Mouse (Mus musculus) lung, embryonic 16.5 days (tissue): ENCODE results near the gene Ankib1. TPM values are rescaled to one million over a fixed set of nuclear protein-coding genes. Genes with fewer than 3 reads are reported as not detected.
"Not testable (repeated sequence)": the region's sequence is repeated elsewhere in the genome, so short reads cannot be mapped to it uniquely, and the experiment has no call there.

ENCODE experiments used
- ATAC-seq: fragments of 200-750 bp; cut with Nextera tagmentation; 2 replicates; pipeline ENCODE4 v1.8.0; 2017; ENCODE audit warnings: low read depth, mild to moderate bottlenecking, moderate library complexity
- H3K27ac ChIP-seq: fragments of 300-500 bp; sonication (generic); 2 replicates; pipeline ENCODE4 v1.5.1; 2014; ENCODE audit warnings: mild to moderate bottlenecking, control low read depth, low read length
- H3K27me3 ChIP-seq: fragments of 300-500 bp; sonication (generic); 2 replicates; pipeline ENCODE4 v1.6.1; 2014; ENCODE audit warnings: low read depth, low read length, mixed read lengths; ENCODE audit not compliant: control insufficient read depth, insufficient read depth
- H3K36me3 ChIP-seq: fragments of 300-500 bp; sonication (generic); 2 replicates; pipeline ENCODE4 v1.6.1; 2014; ENCODE audit warnings: low read length; ENCODE audit not compliant: control insufficient read depth, insufficient read depth
- H3K4me1 ChIP-seq: fragments of 300-500 bp; sonication (generic); replicated peaks from 2 replicates; pipeline ENCODE4 v1.6.1; 2014; ENCODE audit warnings: low read length, mixed read lengths; ENCODE audit not compliant: control insufficient read depth, insufficient read depth
- H3K4me2 ChIP-seq: fragments of 300-500 bp; sonication (generic); 2 replicates; pipeline ENCODE4 v1.6.1; 2014; ENCODE audit warnings: low read depth, low read length, control low read depth
- H3K4me3 ChIP-seq: fragments of 300-500 bp; sonication (generic); 2 replicates; pipeline ENCODE4 v1.5.1; 2014; ENCODE audit warnings: mild to moderate bottlenecking, low read length, control low read depth
- H3K9ac ChIP-seq: fragments of 300-500 bp; sonication (generic); 2 replicates; pipeline ENCODE4 v1.6.1; 2014; ENCODE audit warnings: low read length, control low read depth
- H3K9me3 ChIP-seq: fragments of 300-500 bp; sonication (generic); 2 replicates; pipeline ENCODE4 v1.6.1; 2016; ENCODE audit warnings: low read length; ENCODE audit not compliant: control insufficient read depth
- WGBS: fragments of 180-500 bp; shearing (Covaris S2); extraction: QIAGEN DNeasy Blood & Tissue Kit; methylation state at CpG from one replicate; pipeline ENCODE4 v1.1.7; 2014; 5-methylcytosine and 5-hydroxymethylcytosine counted together
- polyA plus RNA-seq: library from polyadenylated mRNA; unstranded; fragments of >200 nt; fragmentation: Nextera tagmentation; extraction: Ambion mirVana; gene quantifications from 2 replicates; pipeline ENCODE4 v1.2.1, GENCODE M21; 2015

Ankib1 gene
- polyA plus RNA-seq, 1 experiment from 2014 or later = 6.7 TPM

GRCm38 (mm10) chr5:3652903-3653575, 149.7 kb downstream of the Ankib1 start:
- H3K9ac ChIP-seq, ATAC-seq, H3K27me3 ChIP-seq, H3K36me3 ChIP-seq, H3K27ac ChIP-seq, H3K4me3 ChIP-seq, H3K4me2 ChIP-seq, H3K9me3 ChIP-seq, H3K4me1 ChIP-seq: not testable (repeated sequence)
- WGBS = 86% methylated on average over 14 of the region's 25 CpGs

- Histone ChIP-seq H3K4me1 (peaks cover 2% of the 10 kb centered on the region; the same call in 1 of the 2 replicates), H3K4me3 (no peak overlapping the region), H3K27me3 (no peaks in the 10 kb centered on the region), H3K36me3 (no peaks in the 10 kb centered on the region), H3K9ac (no peak overlapping the region), H3K9me3 (no peaks in the 10 kb centered on the region), H3K27ac (no peak overlapping the region), H3K4me2 (no peak overlapping the region)
- no peak for ATAC-seq
- WGBS = 84% methylated on average over 5 of the region's 5 CpGs
These were observed 151.1 kb downstream of the Ankib1 start for GRCm38 (mm10) chr5:3651621-3652020.

- no peaks in the 10 kb centered on the region for H3K27me3 ChIP-seq
- no peaks in the 10 kb centered on the region for H3K9me3 ChIP-seq
- no peak within 1 kb of the TSS for H3K4me2 ChIP-seq
- no peak for ATAC-seq
- 73% methylated on average over 6 of the region's 6 CpGs for WGBS
- H3K9ac ChIP-seq = no peak within 1 kb of the TSS
- peaks cover 4% of the 10 kb centered on the region; the same call in 1 of the 2 replicates for H3K4me1 ChIP-seq
- no peaks in the 10 kb centered on the region for H3K36me3 ChIP-seq
- H3K4me3 ChIP-seq = no peak within 1 kb of the TSS
- no peak within 1 kb of the TSS for H3K27ac ChIP-seq
These were observed 151.8 kb downstream of the Ankib1 start, which contains the start of gene Tmbim7 for GRCm38 (mm10) chr5:3650881-3651280. Gene Tmbim7 (plus strand): TSS chr5:3651181.

GRCm38 (mm10) chr5:3648849-3649210, 153.9 kb downstream of the Ankib1 start:
- Histone ChIP-seq H3K36me3 (peaks cover 8% of the 10 kb centered on the region), H3K27ac (no peak overlapping the region), H3K4me2 (no peak overlapping the region), H3K4me1 (peaks cover 7% of the 10 kb centered on the region), H3K4me3 (no peak overlapping the region), H3K9ac (no peak overlapping the region), H3K9me3 (no peaks in the 10 kb centered on the region), H3K27me3 (no peaks in the 10 kb centered on the region)
- ATAC-seq = no peak
- WGBS = 67% methylated on average over 4 of the region's 4 CpGs

GRCm38 (mm10) chr5:3648206-3648848, 154.4 kb downstream of the Ankib1 start:
- peak overlapping the region; percentile 72 for H3K4me2 ChIP-seq
- WGBS = 42% methylated on average over 4 of the region's 4 CpGs
- peaks cover 7% of the 10 kb centered on the region for H3K4me1 ChIP-seq
- H3K9ac ChIP-seq = 0 out of 2 replicates have a peak overlapping the region, but pooled peaks have one; percentile 6
- no peaks in the 10 kb centered on the region for H3K27me3 ChIP-seq
- no peaks in the 10 kb centered on the region for H3K9me3 ChIP-seq
- peak; percentile 3; the same call in 1 of the 2 replicates for ATAC-seq
- H3K36me3 ChIP-seq = peaks cover 8% of the 10 kb centered on the region
- peak overlapping the region; percentile 99; the same call in 1 of the 2 replicates for H3K4me3 ChIP-seq
- no peak overlapping the region for H3K27ac ChIP-seq

- Histone ChIP-seq H3K9me3 (no peaks in the 10 kb centered on the region), H3K9ac (peak overlapping the region; percentile 92), H3K27me3 (no peaks in the 10 kb centered on the region), H3K4me1 (peaks cover 7% of the 10 kb centered on the region), H3K4me3 (peak overlapping the region; percentile 99), H3K27ac (peak overlapping the region; percentile 95), H3K4me2 (peak overlapping the region; percentile 72), H3K36me3 (peaks cover 10% of the 10 kb centered on the region)
- peak; percentile 97 for ATAC-seq
- WGBS = 1% methylated on average over 26 of the region's 46 CpGs
These were observed 155.0 kb downstream of the Ankib1 start for GRCm38 (mm10) chr5:3647708-3648121.

GRCm38 (mm10) chr5:3646991-3647707, 155.6 kb downstream of the Ankib1 start:
- WGBS = under 1% methylated on average over 60 of the region's 60 CpGs
- Histone ChIP-seq H3K27ac (peak overlapping the region; percentile 95), H3K27me3 (no peaks in the 10 kb centered on the region), H3K9ac (peak overlapping the region; percentile 92), H3K36me3 (peaks cover 12% of the 10 kb centered on the region), H3K9me3 (no peaks in the 10 kb centered on the region), H3K4me3 (peak overlapping the region; percentile 99), H3K4me2 (peak overlapping the region; percentile 72), H3K4me1 (peaks cover 7% of the 10 kb centered on the region)
- peak; percentile 59 for ATAC-seq

GRCm38 (mm10) chr5:3646539-3646938, 156.2 kb downstream of the Ankib1 start:
- H3K36me3 ChIP-seq = peaks cover 18% of the 10 kb centered on the region
- no peaks in the 10 kb centered on the region for H3K27me3 ChIP-seq
- H3K9ac ChIP-seq = peak overlapping the region; percentile 70
- WGBS = 10% methylated on average over 6 of the region's 6 CpGs
- H3K4me1 ChIP-seq = peaks cover 7% of the 10 kb centered on the region
- no peaks in the 10 kb centered on the region for H3K9me3 ChIP-seq
- H3K27ac ChIP-seq = no peak overlapping the region
- peak overlapping the region; percentile 99 for H3K4me3 ChIP-seq
- ATAC-seq = no peak
- peak overlapping the region; percentile 72 for H3K4me2 ChIP-seq

- H3K4me2 ChIP-seq = no peak overlapping the region
- peaks cover 26% of the 10 kb centered on the region for H3K36me3 ChIP-seq
- H3K27ac ChIP-seq = no peak overlapping the region
- no peak overlapping the region for H3K4me3 ChIP-seq
- 81% methylated on average over 6 of the region's 6 CpGs for WGBS
- H3K9ac ChIP-seq = no peak overlapping the region; the same call in 1 of the 2 replicates
- no peak for ATAC-seq
- peaks cover 7% of the 10 kb centered on the region for H3K4me1 ChIP-seq
- no peaks in the 10 kb centered on the region for H3K9me3 ChIP-seq
- no peaks in the 10 kb centered on the region for H3K27me3 ChIP-seq
These were observed 157.4 kb downstream of the Ankib1 start for GRCm38 (mm10) chr5:3645326-3645725.
